Mouse (Mus musculus) 3T3-L1 (cell line): ENCODE data around the gene Adamts15.

Experiments
- DNase-seq: peaks from one replicate; pipeline ENCODE4 v3.0.0-alpha.2; 2015; ENCODE audit warnings: low read depth, low spot score

The Adamts15 gene

DNA sequence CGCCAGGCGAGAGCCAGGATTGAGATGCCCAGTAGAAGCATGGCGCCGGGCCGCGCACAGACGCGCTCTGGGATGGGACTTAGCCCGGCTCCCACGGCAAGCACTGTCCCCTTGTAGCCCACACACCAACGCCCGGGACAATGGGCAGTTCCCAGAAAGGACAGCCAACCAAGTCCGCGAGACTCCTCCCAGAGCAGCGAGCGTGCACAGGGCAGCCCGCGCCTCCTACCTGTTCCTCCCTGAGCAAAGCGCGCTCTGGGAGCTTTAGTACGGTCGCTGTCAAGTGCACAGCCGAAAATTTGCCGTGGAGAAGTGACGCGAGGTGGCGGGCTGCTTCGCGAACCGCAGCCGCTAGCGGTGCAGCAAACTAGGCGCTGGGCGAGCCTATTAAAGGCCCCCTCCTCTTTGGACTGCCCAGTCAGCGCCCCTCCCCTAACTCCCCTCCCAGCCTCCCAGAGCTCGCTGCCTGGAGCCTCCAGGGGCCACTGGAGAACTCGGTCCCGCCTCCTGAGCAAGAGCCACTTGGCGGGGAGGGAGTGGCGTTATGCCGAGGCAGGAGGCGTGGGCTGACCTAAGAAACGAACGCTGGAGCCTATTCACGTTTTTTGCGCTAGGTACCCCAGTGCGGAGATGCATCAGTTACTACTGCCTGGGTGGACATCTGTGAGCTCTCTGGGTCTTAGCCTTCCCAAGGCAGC lies at the start of gene Adamts15:
Gene Adamts15 (minus strand): TSS at position 256 of the 698 bp plus-strand sequence.
- DNase-seq, result no peak

DNA sequence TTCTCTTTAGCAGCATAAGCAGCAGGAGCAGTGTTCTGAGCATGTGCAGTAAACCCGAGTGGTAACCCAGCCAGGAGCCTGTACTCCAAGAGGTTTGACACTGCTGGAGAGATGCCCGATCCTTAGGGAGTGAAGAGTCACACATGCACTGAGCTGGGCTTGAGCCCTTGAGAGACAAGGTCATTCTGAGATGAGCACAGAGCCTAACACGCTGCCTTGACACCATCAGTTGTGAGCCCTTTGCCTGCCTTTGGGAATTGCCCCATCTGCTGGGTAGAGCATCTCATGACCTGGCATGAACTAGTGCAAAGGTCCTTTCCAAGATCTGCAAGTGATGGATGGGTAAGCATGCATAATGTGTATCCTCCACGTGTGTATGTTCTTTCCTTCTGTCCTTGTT lies 49.7 kb upstream of the Adamts15 start:
- DNase-seq, result no peak

DNA sequence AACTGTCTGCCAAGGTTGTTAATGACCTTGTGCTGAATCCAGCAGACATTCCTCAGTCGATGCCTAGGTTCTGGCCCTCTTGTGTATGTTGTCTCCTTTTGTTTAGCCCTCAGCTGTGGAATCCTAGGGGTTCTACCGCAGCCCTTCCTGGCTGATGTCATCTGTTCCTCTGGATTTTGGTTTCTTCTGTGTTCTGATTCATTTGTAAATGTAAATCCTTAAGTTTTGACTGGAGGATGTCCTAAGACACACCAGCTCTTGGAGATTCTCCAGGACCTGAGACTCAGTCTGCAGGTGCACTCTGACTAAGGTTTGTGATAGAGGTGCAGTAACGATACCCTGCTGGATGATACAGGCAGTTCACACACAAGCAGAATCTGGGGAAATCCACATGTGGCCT lies 47.7 kb upstream of the Adamts15 start:
- no peak for DNase-seq

DNA sequence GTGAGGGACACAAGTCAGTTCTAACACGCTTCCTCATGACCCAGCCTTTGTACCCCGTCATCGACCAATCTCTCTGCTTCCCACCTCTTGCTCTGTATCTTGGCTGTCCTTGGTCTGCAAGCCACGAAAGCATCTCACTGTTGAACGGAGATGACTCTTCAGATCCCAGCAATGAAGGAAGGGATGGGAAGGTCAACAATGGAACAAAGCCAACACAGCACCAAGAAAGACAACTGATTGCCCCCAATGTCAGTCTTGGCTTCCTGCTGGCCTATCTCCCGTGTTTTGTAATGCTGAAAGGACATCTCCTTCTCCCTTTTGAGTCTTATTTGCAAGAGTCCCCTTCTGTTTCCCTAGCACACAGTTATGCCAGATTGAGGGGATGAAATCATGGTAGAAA lies 45.9 kb upstream of the Adamts15 start:
- no peak for DNase-seq

DNA sequence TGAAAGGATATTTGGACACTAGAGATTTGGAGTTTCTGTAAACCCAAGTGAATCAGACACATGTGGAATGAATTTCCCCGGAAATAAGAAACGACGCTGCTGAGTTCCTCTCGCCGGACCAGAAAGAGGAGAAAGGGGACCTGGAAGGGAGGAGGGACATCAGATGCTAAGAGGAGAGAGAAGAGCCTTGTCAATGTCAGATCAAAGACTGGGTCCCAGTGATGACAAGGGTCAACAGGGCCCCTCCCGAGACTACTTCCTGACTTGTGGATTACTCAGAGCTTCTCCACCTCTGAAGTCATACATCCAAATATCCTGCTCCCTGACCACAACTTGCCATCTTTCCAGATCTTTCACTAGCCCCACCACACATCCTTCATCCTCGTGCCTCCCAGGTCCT lies 44.6 kb upstream of the Adamts15 start:
- peak; percentile 64 for DNase-seq

DNA sequence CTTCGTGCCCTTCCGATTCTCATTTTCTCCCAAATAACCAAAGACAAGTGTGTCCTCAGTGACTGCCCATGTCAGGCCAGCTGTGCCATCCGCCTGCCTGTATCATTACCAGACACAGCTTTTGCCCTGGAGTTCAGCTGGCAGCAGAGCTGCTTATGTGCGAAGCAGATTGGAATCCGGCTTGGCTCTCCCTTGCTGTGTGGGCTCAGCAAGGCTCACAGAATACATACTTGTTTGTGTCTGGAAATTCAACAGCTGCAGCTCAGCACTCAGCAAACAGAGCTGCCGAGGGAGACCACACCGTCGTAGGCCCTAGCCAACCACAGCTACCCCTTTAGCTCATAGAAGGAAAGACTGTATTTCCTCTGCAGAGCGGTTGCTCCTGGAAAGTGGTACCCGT lies 42.4 kb upstream of the Adamts15 start:
- peak; percentile 44 for DNase-seq

DNA sequence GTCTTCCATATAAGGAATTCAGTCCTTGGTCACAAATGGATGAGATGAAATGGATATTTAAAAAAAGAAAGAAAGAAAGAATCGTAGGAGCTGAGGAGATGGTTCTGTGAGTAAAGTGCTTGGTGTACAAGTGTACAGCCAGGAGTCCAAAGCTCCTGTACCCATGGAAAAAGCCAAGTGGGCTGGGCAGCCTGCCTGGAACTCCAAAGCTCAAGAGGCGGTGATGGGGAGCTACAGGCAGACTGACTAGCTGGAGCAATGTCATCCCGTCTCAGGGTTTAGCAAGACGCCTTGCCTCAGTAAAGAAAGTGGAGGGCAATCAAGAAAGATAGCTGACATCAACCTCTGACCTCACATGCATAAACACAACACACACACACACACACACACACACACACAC lies 41.5 kb upstream of the Adamts15 start:
- no peak for DNase-seq

DNA sequence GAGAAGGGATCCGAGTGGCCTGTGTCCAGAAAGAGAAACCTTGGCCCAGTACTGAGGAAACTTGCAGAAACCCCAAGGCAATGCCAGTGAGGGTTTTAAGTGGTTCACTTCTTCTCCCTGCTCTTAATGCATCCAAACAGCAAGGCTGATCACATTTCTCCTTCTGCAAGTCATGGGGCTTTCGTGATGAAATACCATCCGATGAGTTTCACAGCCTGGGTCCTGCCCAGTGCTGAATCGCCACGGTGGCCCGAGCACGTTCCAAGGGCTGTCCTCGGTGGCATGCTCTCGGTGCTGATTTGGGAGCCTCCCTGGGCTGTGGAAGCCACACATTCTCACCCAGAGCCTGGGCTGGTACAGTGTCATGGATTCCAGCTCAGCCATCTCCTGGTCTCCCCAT lies 33.0 kb upstream of the Adamts15 start:
- DNase-seq, result no peak

DNA sequence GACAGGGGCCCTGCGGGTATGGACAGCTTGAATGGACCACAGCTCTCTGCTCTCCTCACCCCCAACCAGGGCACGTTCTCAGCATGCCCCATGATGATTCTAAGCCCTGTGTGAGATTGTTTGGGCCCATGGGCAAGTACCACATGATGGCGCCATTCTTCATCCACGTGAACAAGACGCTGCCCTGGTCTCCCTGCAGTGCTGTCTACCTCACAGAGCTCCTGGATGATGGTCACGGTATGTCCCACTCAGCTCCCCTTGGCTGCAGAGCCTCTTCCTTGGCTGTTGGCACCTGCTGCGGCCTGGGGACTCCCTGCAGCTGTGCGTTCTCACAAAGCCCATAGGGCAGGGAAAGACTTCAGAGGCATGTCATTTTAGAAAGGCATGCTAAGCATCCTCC lies 31.0 kb upstream of the Adamts15 start:
- DNase-seq, result no peak

DNA sequence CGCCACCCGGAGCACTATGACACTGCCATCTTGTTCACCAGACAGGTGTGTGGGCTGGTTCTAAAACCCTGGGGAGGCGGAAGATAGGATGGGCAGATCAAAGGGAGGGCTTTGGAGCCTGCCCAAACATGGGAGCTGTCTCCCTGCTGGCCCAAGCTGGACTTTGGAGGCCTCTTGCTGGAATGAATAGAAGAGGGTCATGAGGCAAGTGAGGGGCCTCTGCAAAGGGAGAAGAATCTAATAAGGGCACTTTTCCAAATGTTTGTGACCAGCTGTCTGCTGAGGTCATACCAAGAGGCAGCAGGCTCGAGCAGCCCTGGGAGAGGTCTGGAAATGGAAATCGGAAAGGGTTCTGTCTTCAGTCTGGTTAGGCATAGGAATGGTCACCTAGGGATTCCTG lies 29.2 kb upstream of the Adamts15 start:
- peak; percentile 26 for DNase-seq

DNA sequence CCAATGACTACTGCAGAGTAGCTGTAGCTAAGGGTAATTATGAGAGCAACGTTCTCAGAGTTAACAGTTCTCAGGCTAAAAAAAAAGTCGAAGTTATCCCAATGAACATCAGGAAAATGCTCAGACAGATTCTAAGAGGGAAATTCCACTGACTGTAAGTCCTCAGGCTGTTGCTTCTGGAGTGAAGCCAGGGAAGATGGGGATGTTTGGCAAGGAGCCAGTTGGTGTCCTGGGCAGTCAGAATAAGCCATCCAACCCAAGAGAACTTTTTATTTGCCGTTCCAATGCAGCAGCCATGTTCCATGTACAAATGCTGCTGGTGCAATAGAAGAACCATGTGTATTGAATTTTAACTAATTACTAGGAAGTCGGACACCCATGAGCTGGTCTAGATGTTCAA lies 28.3 kb upstream of the Adamts15 start:
- DNase-seq, result peak; percentile 70

DNA sequence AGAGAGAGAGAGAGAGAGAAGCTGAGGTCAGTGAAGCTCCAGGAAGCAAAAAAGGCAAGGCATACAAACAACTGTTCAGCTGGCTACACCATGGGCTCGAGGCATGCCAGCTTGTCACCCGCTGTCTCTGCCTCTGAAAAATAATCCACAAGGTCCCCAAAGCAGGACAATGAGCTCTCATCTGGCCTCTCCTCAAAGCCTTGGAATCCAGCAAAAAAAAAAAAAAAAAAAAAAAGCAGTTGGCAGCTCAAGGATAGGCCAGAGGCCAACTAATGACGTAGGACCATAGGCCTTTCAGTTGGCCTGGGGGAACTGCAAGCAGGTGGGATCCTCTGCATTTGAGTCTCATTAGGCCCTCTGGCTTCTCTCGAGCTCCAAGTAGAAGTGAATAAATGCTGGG lies 27.7 kb upstream of the Adamts15 start:
- no peak for DNase-seq

DNA sequence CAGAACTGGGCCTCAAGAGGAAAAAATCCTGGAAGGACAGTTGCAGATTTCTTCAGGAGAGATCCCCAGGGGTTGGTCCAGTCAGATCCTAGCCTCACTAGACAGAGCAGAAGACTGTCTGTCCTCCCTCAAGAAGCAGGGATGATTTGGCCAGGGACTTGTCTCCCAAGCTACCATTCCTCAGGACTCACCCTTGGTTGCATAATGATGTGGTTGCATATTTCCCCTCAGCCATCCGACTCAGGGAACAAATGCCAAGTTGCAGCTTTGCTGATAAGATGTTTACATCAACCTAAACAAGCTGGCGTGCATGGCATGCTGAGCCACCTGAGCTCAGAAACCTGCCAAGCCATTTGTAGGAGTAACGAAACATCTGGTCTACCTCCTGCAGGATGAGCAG lies 27.2 kb upstream of the Adamts15 start:
- peak; percentile 62 for DNase-seq

DNA sequence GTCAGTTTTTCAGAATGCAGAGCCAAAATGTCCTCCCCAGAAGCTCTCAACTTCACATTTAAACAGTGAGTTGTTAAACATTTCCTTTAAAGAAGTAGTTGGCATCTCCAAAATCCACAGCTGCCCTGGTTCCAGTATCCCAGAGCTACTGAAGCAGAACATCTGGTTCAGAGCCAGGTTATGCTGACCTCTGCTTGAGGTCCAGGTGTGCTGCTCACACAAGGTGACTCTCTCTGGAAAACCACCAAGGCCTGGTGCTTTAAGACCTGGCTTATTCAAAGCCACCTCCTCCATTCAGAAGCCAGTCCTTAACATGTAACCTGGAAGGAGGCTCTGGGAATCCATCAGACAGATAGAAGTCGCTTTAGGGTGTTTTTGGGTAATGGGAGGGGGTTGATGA lies 23.0 kb upstream of the Adamts15 start:
- DNase-seq, result no peak

DNA sequence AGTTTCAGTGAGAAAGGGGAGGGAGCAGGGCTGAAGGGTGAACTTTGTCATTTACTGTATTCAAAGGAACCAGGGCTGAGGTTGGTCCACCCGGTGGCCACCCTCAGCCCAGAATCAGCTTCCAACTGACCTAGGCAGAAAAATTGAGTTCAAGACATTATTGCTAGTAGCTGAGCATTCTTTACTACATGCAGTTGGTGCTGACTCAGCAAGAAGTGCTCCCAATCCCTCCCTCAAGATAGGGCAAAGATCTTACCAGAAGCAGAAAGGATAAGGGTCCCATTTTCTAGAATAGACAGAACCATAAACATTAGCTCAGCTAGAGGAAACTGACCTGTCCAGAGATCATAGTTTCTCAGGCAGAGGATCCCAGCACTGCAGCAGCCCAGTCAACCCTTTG lies 22.0 kb upstream of the Adamts15 start:
- no peak for DNase-seq

DNA sequence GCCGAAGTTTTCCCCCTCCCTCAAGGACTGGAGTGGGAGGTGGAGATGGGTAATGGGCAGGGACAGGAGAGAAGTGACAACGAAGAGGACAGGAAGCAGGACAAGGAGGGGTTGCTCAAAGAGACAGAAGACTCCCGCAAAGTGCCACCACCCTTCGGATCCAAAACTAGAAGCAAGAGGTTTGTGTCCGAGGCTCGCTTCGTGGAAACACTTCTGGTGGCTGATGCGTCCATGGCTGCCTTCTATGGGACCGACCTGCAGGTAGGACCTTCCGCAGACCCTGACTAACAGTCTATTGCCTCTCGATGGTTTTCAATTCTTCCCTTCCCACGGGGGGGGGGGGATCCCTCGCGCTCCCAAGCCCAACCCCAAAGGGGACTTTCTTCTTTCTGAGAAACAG lies 21.1 kb upstream of the Adamts15 start:
- no peak for DNase-seq

DNA sequence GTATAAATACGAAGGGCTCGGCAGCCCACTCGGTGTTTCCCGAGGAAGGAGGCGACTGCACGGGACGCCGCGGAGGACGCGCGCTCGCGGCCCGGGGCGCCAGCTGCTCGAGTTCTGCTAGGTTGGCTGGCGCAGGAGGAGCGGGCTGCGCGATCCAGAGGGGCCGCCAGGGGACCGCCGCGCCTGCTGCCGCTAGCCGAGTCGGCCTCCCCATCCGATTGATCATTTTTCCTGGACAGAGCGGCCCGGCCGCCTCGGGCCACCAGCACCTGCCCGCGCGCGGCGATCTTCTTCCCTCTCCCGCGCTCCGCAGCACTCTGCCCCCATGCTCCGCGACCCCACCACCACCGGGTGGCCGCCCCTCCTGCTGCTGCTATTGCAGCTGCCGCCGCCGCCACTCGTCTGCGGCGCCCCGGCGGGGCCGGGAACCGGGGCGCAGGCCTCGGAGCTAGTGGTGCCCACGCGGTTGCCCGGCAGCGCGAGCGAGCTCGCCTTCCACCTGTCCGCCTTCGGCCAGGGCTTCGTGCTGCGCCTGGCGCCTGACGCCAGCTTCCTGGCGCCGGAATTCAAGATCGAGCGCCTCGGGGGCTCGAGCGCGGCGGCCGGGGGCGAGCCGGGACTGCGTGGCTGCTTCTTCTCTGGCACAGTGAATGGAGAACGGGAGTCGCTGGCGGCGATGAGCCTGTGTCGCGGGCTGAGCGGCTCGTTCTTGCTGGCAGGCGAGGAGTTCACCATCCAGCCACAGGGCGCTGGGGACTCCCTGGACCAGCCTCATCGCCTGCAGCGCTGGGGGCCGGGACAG lies 20.5 kb upstream of the Adamts15 start, which contains the start of gene Adamts8:
Gene Adamts8 (plus strand): TSS at position 51 of the 802 bp plus-strand sequence.
- no peak for DNase-seq

DNA sequence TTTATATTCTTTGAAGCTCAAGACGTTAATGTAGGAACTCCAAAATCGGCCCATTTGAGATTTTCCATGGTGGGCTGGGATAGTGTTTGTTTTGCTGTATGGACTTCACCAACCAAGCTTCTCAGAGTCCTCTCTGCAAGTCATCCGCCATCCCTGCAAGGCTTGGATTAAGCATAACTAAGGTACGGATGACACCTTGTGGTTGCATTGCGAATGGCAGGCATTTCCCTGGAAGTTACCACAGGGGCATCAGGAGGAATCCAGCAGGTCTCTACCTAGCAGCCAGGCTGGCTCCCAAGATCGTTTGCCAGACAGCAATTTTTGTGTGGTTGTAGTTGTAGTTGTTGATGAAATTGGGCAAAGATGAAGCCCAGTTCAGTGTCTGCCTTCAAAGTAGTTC lies 18.1 kb upstream of the Adamts15 start:
- peak; percentile 89 for DNase-seq

DNA sequence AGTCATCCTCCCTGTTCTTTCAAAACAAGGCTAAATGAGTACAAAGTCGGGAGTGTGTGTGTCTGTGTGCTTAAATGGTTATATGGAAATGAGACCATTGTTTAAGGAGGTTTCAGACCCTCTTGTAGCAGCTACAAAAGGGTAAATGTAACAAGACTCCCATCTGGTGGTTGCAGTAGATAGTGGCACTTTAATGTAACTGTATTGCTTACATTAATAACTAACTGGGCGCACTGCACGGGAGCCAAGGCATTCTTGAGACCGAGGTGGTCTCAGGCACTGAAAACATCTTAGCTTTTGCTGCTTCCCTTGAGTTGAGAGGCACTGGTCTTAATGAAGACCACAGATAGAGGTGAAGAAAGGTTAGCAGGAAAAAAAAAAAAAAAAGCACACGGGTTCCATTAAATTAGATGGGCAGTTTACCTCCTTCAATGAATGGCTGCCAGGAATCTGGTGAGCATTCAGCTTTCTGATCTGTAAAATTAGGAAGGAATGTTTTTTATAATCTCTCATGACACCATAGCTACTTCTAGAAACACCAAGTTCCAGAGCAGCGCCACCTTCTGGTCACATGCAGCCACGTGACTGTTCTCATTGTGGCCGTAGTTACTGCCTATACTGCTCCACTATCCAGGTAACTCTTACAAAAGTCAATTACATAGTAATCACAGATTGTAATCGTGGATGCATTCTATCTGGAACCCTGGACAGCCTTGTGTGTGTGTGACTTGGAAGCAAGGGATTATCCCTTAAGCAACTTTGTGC lies 14.6 kb upstream of the Adamts15 start:
- DNase-seq, result peak; percentile 74

DNA sequence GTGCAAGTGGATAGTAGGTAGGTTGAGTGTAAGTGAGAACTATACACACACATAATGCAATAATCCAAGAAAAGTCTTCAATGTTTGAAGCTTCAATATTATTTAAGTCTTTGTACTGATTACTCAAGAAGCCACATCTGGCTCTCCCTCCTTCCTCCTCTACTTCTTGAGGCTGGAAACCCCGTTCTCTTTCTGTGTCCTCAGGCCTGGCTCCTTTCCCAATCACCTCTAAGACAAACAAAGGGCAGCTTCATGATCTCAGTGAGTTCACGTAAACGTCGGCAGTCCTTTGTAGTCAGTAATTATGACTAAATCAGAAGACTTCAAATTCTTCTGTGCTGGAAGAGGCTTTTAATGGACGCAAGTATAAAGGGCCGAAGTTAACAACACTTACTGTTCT lies 12.6 kb upstream of the Adamts15 start:
- DNase-seq, result no peak

DNA sequence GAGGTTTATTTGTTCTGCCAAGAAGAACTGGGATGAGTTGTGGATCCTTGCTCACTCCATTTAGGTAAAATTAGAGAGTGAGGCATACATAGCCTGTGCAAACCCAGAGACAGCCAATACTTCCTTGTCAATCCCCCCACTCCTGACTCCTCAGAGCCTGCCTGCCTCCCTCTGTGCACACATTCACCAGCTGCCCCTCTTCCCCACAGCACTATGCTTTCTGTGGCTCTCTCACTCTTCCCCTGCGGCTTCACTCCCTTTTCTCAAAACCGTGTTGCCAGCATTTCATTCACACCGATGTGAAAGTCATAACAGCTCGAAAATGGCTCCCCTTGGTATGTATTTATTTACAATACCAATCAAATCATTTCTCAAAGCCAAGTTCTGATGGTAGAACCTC lies 10.1 kb upstream of the Adamts15 start:
- DNase-seq, result no peak

DNA sequence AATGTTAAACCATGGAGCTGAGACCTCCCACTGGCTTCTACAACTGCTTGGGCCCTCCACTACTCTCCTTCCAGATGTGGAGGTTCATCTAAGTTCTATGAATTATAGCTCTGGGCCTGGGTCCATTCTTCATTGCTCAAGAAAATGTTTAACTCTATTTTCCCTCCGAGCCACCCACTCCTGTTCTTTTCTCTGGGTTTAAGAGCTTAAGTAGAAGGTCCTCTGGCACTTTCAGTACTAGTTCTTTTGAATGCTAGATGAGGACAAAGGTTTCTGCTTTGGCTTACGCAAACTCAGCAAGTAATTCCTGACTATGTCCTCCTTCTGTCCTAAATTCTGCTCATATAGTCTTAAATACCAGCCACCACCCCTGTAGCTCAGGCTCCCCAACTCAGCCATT lies 6.5 kb upstream of the Adamts15 start:
- DNase-seq, result no peak
